Comparison of ENCODE assay signal across 8 mouse cellular contexts in genomic region chr9:71484871-71485474, GRCm38 (mm10). TPM values are rescaled to one million over a fixed set of nuclear protein-coding genes. Genes with fewer than 3 reads are reported as not detected.
A peak's percentile ranks its signal among the peaks of the same experiment; 100 is the strongest.
DNase-seq lines count a peak whose midpoint lies in the region; ATAC-seq and TF ChIP-seq lines count a peak whose summit lies in the region.

No protein-coding gene starts in this region.

- peak overlapping the region; percentile 65 for H3K4me2 ChIP-seq in forebrain, embryonic 13.5 days
- peak overlapping the region; percentile 87 for H3K4me2 ChIP-seq in liver, embryonic 11.5 days

- 0 out of 2 replicates have a peak, but pooled peaks cover 6% of the 10 kb centered on the region for H3K27me3 ChIP-seq in forebrain, embryonic 13.5 days
- no peaks in the 10 kb centered on the region for H3K27me3 ChIP-seq in liver, embryonic 11.5 days (replicated peaks; ENCODE audit: control insufficient read depth, insufficient read depth, low read length)

- peak overlapping the region; percentile 99 for H3K9ac ChIP-seq in forebrain, embryonic 13.5 days
- peak overlapping the region; percentile 100 for H3K9ac ChIP-seq in liver, embryonic 11.5 days (ENCODE audit: low read depth, low read length)

- H3K27ac ChIP-seq in gastrocnemius, adult 2 months, result peak overlapping the region; percentile 100
- peak overlapping the region; percentile 88 for H3K27ac ChIP-seq in forebrain, embryonic 13.5 days
- H3K27ac ChIP-seq in liver, embryonic 11.5 days (ENCODE audit: low read depth, low read length), result peak overlapping the region; percentile 91

- no peak for TF ChIP-seq CTCF in gastrocnemius, adult 2 months (IDR thresholded peaks at IDR 0.05)

- intact Hi-C loops in gastrocnemius, adult 2 months (cut with DNase I), result no loop called here
- intact Hi-C loops in gastrocnemius, postnatal 36 days (cut with DNase I), result no loop called here

- peaks cover 14% of the 10 kb centered on the region for H3K4me1 ChIP-seq in forebrain, embryonic 13.5 days
- H3K4me1 ChIP-seq in liver, embryonic 11.5 days (replicated peaks; ENCODE audit: control insufficient read depth, insufficient read depth, low read length), result peaks cover 17% of the 10 kb centered on the region

- 1% methylated on average over 14 of the region's 14 CpGs for WGBS in forebrain, embryonic 13.5 days
- 2% methylated on average over 14 of the region's 14 CpGs for WGBS in liver, embryonic 11.5 days

- H3K4me3 ChIP-seq in gastrocnemius, adult 2 months, result peak overlapping the region; percentile 92
- peak overlapping the region; percentile 95 for H3K4me3 ChIP-seq in forebrain, embryonic 13.5 days
- H3K4me3 ChIP-seq in liver, embryonic 11.5 days (ENCODE audit: low read depth, low read length), result peak overlapping the region; percentile 98

- H3K36me3 ChIP-seq in forebrain, embryonic 13.5 days (ENCODE audit: poor library complexity, severe bottlenecking), result peaks cover 36% of the 10 kb centered on the region
- H3K36me3 ChIP-seq in liver, embryonic 11.5 days (ENCODE audit: control insufficient read depth, insufficient read depth, low read length), result peaks cover 33% of the 10 kb centered on the region

- H3K9me3 ChIP-seq in forebrain, embryonic 13.5 days (replicated peaks), result no peaks in the 10 kb centered on the region
- H3K9me3 ChIP-seq in liver, embryonic 11.5 days (ENCODE audit: control insufficient read depth, low read length), result no peaks in the 10 kb centered on the region

- no peak for DNase-seq in gastrocnemius, adult 2 months
- DNase-seq in gastrocnemius, postnatal 36 days, result no peak
- peak; percentile 53 for DNase-seq in 3T3-L1 (ENCODE audit: low read depth, low spot score)
- DNase-seq in liver, embryonic 11.5 days (ENCODE audit: low spot score), result no peak
- DNase-seq in left cerebral cortex, adult 8-10 months (ENCODE audit: low spot score in 2 of 2), result no peak
- DNase-seq in urinary bladder, postnatal 4 days (ENCODE audit: low spot score in 2 of 2), result no peak
- DNase-seq in thymus, postnatal 36 days, result no peak

- no peak for ATAC-seq in forebrain, embryonic 13.5 days
- no peak for ATAC-seq in liver, embryonic 11.5 days (replicated peaks; ENCODE audit: low FRiP score)

RNA-seq across cellular contexts. Expression of gene Polr2m, which starts 0.8 kb away (rescaled TPM):
- total RNA-seq in gastrocnemius, adult 2 months (2021), result 100 to 1,000 TPM; 198 to 274 TPM
- total RNA-seq in gastrocnemius, postnatal 36 days (2021), result 100 to 1,000 TPM; 202 to 210 TPM
- 369 and 394 TPM in 2 replicates for polyA plus RNA-seq in forebrain, embryonic 13.5 days (2015; fragmentation: Nextera tagmentation; extraction: Ambion mirVana)
- 260 and 294 TPM in 2 replicates for polyA plus RNA-seq in liver, embryonic 11.5 days (2014; fragmentation: Nextera tagmentation; extraction: Ambion mirVana)
- total RNA-seq in left cerebral cortex, adult 8-10 months (2022), result 100 to 1,000 TPM; 182 to 212 (median 198) TPM
